In genomic region chr11:43257781-43258180, GRCm38 (mm10) we compare ENCODE assay signal across 20 mouse cellular contexts.
DNase-seq lines count a peak whose midpoint lies in the region; ATAC-seq and TF ChIP-seq lines count a peak whose summit lies in the region.
"Had no signal": no experiment of that assay in that cellular context is flagged by ENCODE, and none has a peak within 500 bp of the region (broad histone marks: within the 10 kb centered on the region; RNA-seq: fewer than 3 reads in every experiment).

No protein-coding gene starts in this region.

- no peak overlapping the region for H3K9ac ChIP-seq in embryonic facial prominence, embryonic 13.5 days
- H3K9ac ChIP-seq: forebrain, embryonic 15.5 days; hindbrain, embryonic 12.5 days; limb, embryonic 13.5 days; liver, embryonic 14.5 days; midbrain, embryonic 15.5 days had no signal

- peak; percentile 56; the same call in 1 of the 2 replicates for ATAC-seq in embryonic facial prominence, embryonic 13.5 days (ENCODE audit: insufficient number of reproducible peaks, insufficient read depth, low FRiP score, low TSS enrichment, low read depth)
- ATAC-seq: forebrain, embryonic 15.5 days; midbrain, embryonic 15.5 days had no signal

- WGBS in embryonic facial prominence, embryonic 13.5 days = 44% methylated on average over 7 of the region's 7 CpGs
- WGBS in embryonic facial prominence, embryonic 10.5 days = 85% methylated on average over 7 of the region's 7 CpGs
- 26% methylated on average over 7 of the region's 7 CpGs for WGBS in kidney, adult 2 months

- peaks cover 8% of the 10 kb centered on the region; the same call in 1 of the 2 replicates for H3K4me1 ChIP-seq in embryonic facial prominence, embryonic 13.5 days
- no peaks in the 10 kb centered on the region for H3K4me1 ChIP-seq in embryonic facial prominence, embryonic 10.5 days
- H3K4me1 ChIP-seq in kidney, adult 2 months (ENCODE audit: control insufficient read depth, insufficient read depth, low read length) = no peaks in the 10 kb centered on the region
- H3K4me1 ChIP-seq: forebrain, embryonic 15.5 days; hindbrain, embryonic 12.5 days; limb, embryonic 13.5 days; midbrain, embryonic 15.5 days had no signal

- H3K27ac ChIP-seq in embryonic facial prominence, embryonic 13.5 days = no peak overlapping the region
- no peak overlapping the region for H3K27ac ChIP-seq in embryonic facial prominence, embryonic 10.5 days (replicated peaks)
- H3K27ac ChIP-seq in kidney, adult 2 months (ENCODE audit: insufficient read depth, low read depth, low read length) = no peak overlapping the region
- H3K27ac ChIP-seq: forebrain, embryonic 15.5 days; hindbrain, embryonic 12.5 days; limb, embryonic 13.5 days; liver, embryonic 14.5 days; midbrain, embryonic 15.5 days had no signal

- TF ChIP-seq CTCF in kidney, adult 2 months (conservative IDR thresholded peaks at IDR 0.05; ENCODE audit: insufficient read depth, insufficient read length, low read depth, low read length) = no peak

- H3K4me2 ChIP-seq in embryonic facial prominence, embryonic 13.5 days = no peak overlapping the region
- H3K4me2 ChIP-seq: forebrain, embryonic 15.5 days; heart, embryonic 11.5 days; hindbrain, embryonic 12.5 days; limb, embryonic 13.5 days; midbrain, embryonic 15.5 days had no signal

- H3K27me3 ChIP-seq in embryonic facial prominence, embryonic 13.5 days = no peaks in the 10 kb centered on the region
- H3K27me3 ChIP-seq in embryonic facial prominence, embryonic 10.5 days (replicated peaks; ENCODE audit: low read depth, poor library complexity, severe bottlenecking) = no peaks in the 10 kb centered on the region
- no peaks in the 10 kb centered on the region for H3K27me3 ChIP-seq in kidney, adult 2 months (replicated peaks; ENCODE audit: control insufficient read depth, insufficient read depth, low read length)
- H3K27me3 ChIP-seq: forebrain, embryonic 15.5 days; hindbrain, embryonic 12.5 days; limb, embryonic 13.5 days; midbrain, embryonic 15.5 days had no signal

- H3K9me3 ChIP-seq in embryonic facial prominence, embryonic 13.5 days = no peaks in the 10 kb centered on the region
- no peaks in the 10 kb centered on the region for H3K9me3 ChIP-seq in embryonic facial prominence, embryonic 10.5 days
- H3K9me3 ChIP-seq: forebrain, embryonic 15.5 days; hindbrain, embryonic 12.5 days; limb, embryonic 13.5 days; midbrain, embryonic 15.5 days had no signal

- H3K36me3 ChIP-seq in embryonic facial prominence, embryonic 13.5 days = no peaks in the 10 kb centered on the region
- H3K36me3 ChIP-seq in embryonic facial prominence, embryonic 10.5 days (replicated peaks) = no peaks in the 10 kb centered on the region
- no peaks in the 10 kb centered on the region for H3K36me3 ChIP-seq in kidney, adult 2 months (ENCODE audit: control insufficient read depth, insufficient read depth, low read length)
- H3K36me3 ChIP-seq: forebrain, embryonic 15.5 days; hindbrain, embryonic 12.5 days; limb, embryonic 13.5 days; midbrain, embryonic 15.5 days had no signal

- H3K4me3 ChIP-seq in embryonic facial prominence, embryonic 13.5 days = no peak overlapping the region
- H3K4me3 ChIP-seq in embryonic facial prominence, embryonic 10.5 days = no peak overlapping the region
- no peak overlapping the region for H3K4me3 ChIP-seq in kidney, adult 2 months (ENCODE audit: insufficient read depth, low read depth, low read length)
- H3K4me3 ChIP-seq: forebrain, embryonic 15.5 days; hindbrain, embryonic 12.5 days; limb, embryonic 13.5 days; midbrain, embryonic 15.5 days; myocyte had no signal

- no peak for DNase-seq in embryonic facial prominence, embryonic 10.5 days (ENCODE audit: low spot score)
- DNase-seq in kidney, postnatal 14 days = peak; percentile 2
- no peak for DNase-seq in kidney, adult 2 months
- peak; percentile 21 for DNase-seq in 3T3-L1 (ENCODE audit: low read depth, low spot score)
- peak; percentile 37 for DNase-seq in adrenal gland, postnatal 25 days
- DNase-seq in spleen, postnatal 14 days (ENCODE audit: low spot score in 2 of 2) = no peak
- DNase-seq: cerebellum, adult 2 months; cerebellum, postnatal 36 days; heart, postnatal 10 days; lung, postnatal 14 days; spleen, adult 18-20 months; thymus, postnatal 36 days had no signal

- no peak for TF ChIP-seq POLR2A in kidney, adult 2 months (IDR thresholded peaks at IDR 0.05; ENCODE audit: low read depth, low read length)

Comparison
In these comparisons a context has a peak if more than half of its experiments do, and no peak if none do; other contexts are left out.
1. DNase-seq: peak in kidney, postnatal 14 days (single experiment), 3T3-L1 (single experiment) and adrenal gland, postnatal 25 days (single experiment); none in embryonic facial prominence, embryonic 10.5 days (single experiment), kidney, adult 2 months (single experiment) and spleen, postnatal 14 days (0 of 2).